Mouse (Mus musculus): ENCODE measurements around the gene Clptm1. TPM values are rescaled to one million over a fixed set of nuclear protein-coding genes. Genes with fewer than 3 reads are reported as not detected.

The Clptm1 gene
- polyA plus RNA-seq (2015; fragmentation: Nextera tagmentation; extraction: Ambion mirVana): 110 and 118 TPM in 2 replicates

- Histone ChIP-seq H3K9ac (peak within 1 kb of the TSS; percentile 94), H3K36me3 (0 out of 2 replicates have a peak, but pooled peaks cover 13% of the 10 kb centered on the region), H3K4me1 (replicated peaks) (peaks cover 48% of the 10 kb centered on the region), H3K4me2 (peak within 1 kb of the TSS; percentile 92), H3K9me3 (no peaks in the 10 kb centered on the region), H3K4me3 (peak within 1 kb of the TSS; percentile 95), H3K27me3 (no peaks in the 10 kb centered on the region), H3K27ac (replicated peaks) (peak within 1 kb of the TSS; percentile 95)
- ATAC-seq (ENCODE audit: low read depth): peak; percentile 87
- under 1% methylated on average over 63 of the region's 63 CpGs for WGBS
Measured at GRCm38 (mm10) chr7:19664955-19665841, at the start of gene Clptm1. Gene Clptm1, minus strand, starts transcription at chr7:19665033.

DNA sequence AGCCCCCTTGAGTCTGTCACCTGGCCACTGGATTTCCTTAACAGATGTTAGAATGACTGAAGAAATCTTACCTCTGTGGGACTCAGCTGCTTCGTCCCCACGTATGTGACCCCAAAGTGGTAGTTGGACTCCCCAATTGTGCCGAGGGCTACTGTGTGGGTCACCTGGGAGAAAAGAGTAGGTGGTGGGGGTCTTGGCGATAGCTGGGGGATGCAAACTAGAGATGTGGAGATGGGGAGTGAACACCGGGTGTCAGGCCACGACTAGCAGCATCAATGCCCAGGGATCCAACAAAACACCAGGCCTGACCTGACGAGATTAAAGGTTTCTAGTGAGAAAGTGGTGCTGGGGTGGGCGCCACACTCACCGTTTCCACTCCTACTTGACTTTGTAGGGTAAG lies 48.8 kb upstream of the Clptm1 start:
- Histone ChIP-seq H3K4me1 (replicated peaks) (peaks cover 24% of the 10 kb centered on the region), H3K4me2 (peak overlapping the region; percentile 98; the same call in 1 of the 2 replicates), H3K4me3 (no peak overlapping the region), H3K9me3 (no peaks in the 10 kb centered on the region), H3K27ac (replicated peaks) (no peak overlapping the region), H3K9ac (peak overlapping the region; percentile 97; the same call in 1 of the 2 replicates), H3K36me3 (peaks cover 51% of the 10 kb centered on the region), H3K27me3 (no peaks in the 10 kb centered on the region)
- 87% methylated on average over 9 of the region's 9 CpGs for WGBS
- no peak for ATAC-seq (ENCODE audit: low read depth)

- peaks cover 24% of the 10 kb centered on the region for H3K4me1 ChIP-seq (replicated peaks)
- no peaks in the 10 kb centered on the region for H3K9me3 ChIP-seq
- no peak overlapping the region for H3K9ac ChIP-seq
- H3K27me3 ChIP-seq: no peaks in the 10 kb centered on the region
- 63% methylated on average over 4 of the region's 4 CpGs for WGBS
- no peak overlapping the region for H3K4me3 ChIP-seq
- H3K27ac ChIP-seq (replicated peaks): no peak overlapping the region
- H3K4me2 ChIP-seq: no peak overlapping the region
- H3K36me3 ChIP-seq: peaks cover 54% of the 10 kb centered on the region
- no peak for ATAC-seq (ENCODE audit: low read depth)
Measured at GRCm38 (mm10) chr7:19713196-19713595, 48.4 kb upstream of the Clptm1 start.

- H3K9ac ChIP-seq: no peak overlapping the region
- 80% methylated on average over 4 of the region's 4 CpGs for WGBS
- H3K27me3 ChIP-seq: no peaks in the 10 kb centered on the region
- no peak for ATAC-seq (ENCODE audit: low read depth)
- H3K4me2 ChIP-seq: no peak overlapping the region
- H3K4me1 ChIP-seq (replicated peaks): peaks cover 24% of the 10 kb centered on the region
- H3K27ac ChIP-seq (replicated peaks): no peak overlapping the region
- H3K4me3 ChIP-seq: no peak overlapping the region
- H3K9me3 ChIP-seq: no peaks in the 10 kb centered on the region
- peaks cover 58% of the 10 kb centered on the region for H3K36me3 ChIP-seq
Measured at GRCm38 (mm10) chr7:19712414-19712813, 47.6 kb upstream of the Clptm1 start.

- Histone ChIP-seq H3K36me3 (peaks cover 70% of the 10 kb centered on the region), H3K9me3 (no peaks in the 10 kb centered on the region), H3K27ac (replicated peaks) (no peak overlapping the region), H3K4me3 (no peak overlapping the region), H3K27me3 (no peaks in the 10 kb centered on the region), H3K4me2 (no peak overlapping the region), H3K4me1 (replicated peaks) (peaks cover 15% of the 10 kb centered on the region), H3K9ac (no peak overlapping the region)
- no peak for ATAC-seq (ENCODE audit: low read depth)
- 93% methylated on average over 10 of the region's 10 CpGs for WGBS
Measured at GRCm38 (mm10) chr7:19710650-19711049, 45.8 kb upstream of the Clptm1 start.

DNA sequence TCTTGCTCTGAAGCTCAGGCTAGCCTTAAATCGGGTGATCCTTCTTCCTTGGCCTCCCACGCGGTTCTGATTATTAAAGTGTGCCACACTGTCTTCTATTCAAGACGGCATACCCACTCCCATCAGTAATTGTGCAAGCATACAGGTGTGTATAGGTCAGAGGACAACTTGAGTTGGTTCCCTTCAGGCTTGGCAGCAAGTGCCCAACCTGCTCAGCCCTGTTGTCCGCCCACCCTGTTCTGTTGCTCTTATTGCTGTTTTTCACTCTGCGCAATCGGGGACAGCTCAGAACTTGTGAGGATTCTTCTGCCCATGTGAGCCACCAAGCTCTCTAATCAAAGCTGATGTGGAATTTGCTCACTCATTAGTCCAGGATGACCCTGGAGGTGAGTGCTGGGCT lies 40.4 kb upstream of the Clptm1 start:
- no peak overlapping the region for H3K4me2 ChIP-seq
- no peak for ATAC-seq (ENCODE audit: low read depth)
- H3K36me3 ChIP-seq: peaks cover 75% of the 10 kb centered on the region
- no peak overlapping the region for H3K9ac ChIP-seq
- H3K4me1 ChIP-seq (replicated peaks): 0 out of 2 replicates have a peak, but pooled peaks cover 7% of the 10 kb centered on the region
- no peaks in the 10 kb centered on the region for H3K9me3 ChIP-seq
- H3K4me3 ChIP-seq: no peak overlapping the region
- 93% methylated on average over 7 of the region's 7 CpGs for WGBS
- no peak overlapping the region for H3K27ac ChIP-seq (replicated peaks)
- H3K27me3 ChIP-seq: no peaks in the 10 kb centered on the region

DNA sequence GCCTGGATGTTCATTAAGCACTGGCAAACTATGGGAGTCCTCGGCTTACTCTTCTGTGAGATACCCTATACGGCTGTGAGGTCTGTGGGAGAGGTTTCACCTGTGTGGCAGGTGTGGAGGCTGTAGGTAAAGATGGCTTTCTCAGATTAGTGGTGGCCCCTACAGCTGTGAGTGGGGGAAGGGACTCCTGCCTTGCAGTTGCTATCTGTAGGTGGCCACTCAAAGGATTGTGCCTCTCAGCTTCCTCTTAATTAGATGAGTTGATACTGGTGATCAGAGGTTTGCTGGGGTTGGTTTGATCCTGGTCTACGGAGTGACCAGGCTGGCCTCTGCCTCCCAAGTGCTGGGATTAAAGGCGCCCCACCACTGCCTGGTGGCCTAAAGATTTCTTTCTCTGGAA lies 39.6 kb upstream of the Clptm1 start:
- Histone ChIP-seq H3K36me3 (peaks cover 67% of the 10 kb centered on the region), H3K4me1 (replicated peaks) (peaks cover 11% of the 10 kb centered on the region), H3K9ac (no peak overlapping the region), H3K27ac (replicated peaks) (no peak overlapping the region), H3K9me3 (no peaks in the 10 kb centered on the region), H3K4me3 (no peak overlapping the region), H3K4me2 (no peak overlapping the region), H3K27me3 (no peaks in the 10 kb centered on the region)
- no peak for ATAC-seq (ENCODE audit: low read depth)
- WGBS: 95% methylated on average over 4 of the region's 4 CpGs

GRCm38 (mm10) chr7:19702859-19703555 lies 38.2 kb upstream of the Clptm1 start:
- no peak overlapping the region for H3K9ac ChIP-seq

GRCm38 (mm10) chr7:19701069-19701761 lies 36.4 kb upstream of the Clptm1 start:
- Histone ChIP-seq H3K4me3 (no peak overlapping the region), H3K36me3 (peaks cover 43% of the 10 kb centered on the region), H3K4me2 (no peak overlapping the region), H3K9ac (peak overlapping the region; percentile 31; the same call in 1 of the 2 replicates), H3K27me3 (peaks cover 4% of the 10 kb centered on the region; the same call in 1 of the 2 replicates), H3K27ac (replicated peaks) (peak overlapping the region; percentile 59), H3K4me1 (replicated peaks) (peaks cover 28% of the 10 kb centered on the region), H3K9me3 (no peaks in the 10 kb centered on the region)
- no peak for ATAC-seq (ENCODE audit: low read depth)
- 34% methylated on average over 22 of the region's 22 CpGs for WGBS

More at GRCm38 (mm10) chr7:19702859-19703555, 38.2 kb upstream of the Clptm1 start:
- no peak overlapping the region for H3K4me3 ChIP-seq
- no peaks in the 10 kb centered on the region; the same call in 1 of the 2 replicates for H3K27me3 ChIP-seq
- ATAC-seq (ENCODE audit: low read depth): no peak
- no peaks in the 10 kb centered on the region for H3K9me3 ChIP-seq
- WGBS: 92% methylated on average over 16 of the region's 16 CpGs
- H3K4me1 ChIP-seq (replicated peaks): peaks cover 26% of the 10 kb centered on the region
- H3K4me2 ChIP-seq: no peak overlapping the region
- peaks cover 54% of the 10 kb centered on the region for H3K36me3 ChIP-seq
- no peak overlapping the region for H3K27ac ChIP-seq (replicated peaks)

DNA sequence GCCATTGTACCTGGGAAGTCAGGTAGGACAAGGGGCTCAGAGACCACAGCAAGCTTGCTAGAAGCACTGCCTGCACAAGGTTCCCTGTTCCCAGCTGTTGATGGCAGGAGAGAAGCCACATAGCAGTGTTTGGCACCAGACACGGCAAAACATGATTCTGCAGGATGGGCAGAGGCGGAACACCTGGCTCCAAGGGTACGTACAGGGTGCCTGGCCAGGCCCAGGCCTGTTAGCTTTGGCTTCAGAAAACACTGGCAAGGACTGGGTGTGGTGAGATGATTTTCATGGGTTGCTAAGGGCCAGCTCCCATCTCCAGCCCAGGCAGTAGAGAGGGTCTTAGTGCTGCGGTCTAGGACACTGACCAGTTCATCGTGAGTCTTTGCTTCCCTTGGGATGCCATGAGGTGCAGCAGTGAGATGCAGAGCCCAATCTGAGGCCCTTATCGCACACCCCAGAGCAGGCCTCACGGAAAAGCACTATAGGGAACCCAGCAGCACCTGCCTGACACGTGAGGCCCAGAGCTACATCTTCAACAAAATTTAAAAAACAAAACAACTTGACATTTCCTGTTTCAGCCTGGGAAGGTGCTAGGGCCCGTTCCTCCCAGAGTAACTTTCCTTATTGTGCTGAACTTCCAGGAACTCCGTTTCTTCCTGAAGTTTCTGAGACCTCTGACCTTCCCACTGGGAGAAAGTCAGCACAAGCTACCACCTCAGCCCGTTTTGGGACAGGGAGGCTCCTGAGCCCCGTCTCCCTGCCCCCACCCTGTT lies 35.7 kb upstream of the Clptm1 start:
- Histone ChIP-seq H3K9me3 (no peaks in the 10 kb centered on the region), H3K27ac (replicated peaks) (peak overlapping the region; percentile 23; the same call in 1 of the 2 replicates), H3K27me3 (peaks cover 4% of the 10 kb centered on the region; the same call in 1 of the 2 replicates), H3K9ac (no peak overlapping the region), H3K4me3 (no peak overlapping the region), H3K4me1 (replicated peaks) (peaks cover 28% of the 10 kb centered on the region), H3K4me2 (no peak overlapping the region), H3K36me3 (peaks cover 45% of the 10 kb centered on the region)
- 65% methylated on average over 12 of the region's 12 CpGs for whole genome bisulfite sequencing
- ATAC-seq (ENCODE audit: low read depth): no peak

DNA sequence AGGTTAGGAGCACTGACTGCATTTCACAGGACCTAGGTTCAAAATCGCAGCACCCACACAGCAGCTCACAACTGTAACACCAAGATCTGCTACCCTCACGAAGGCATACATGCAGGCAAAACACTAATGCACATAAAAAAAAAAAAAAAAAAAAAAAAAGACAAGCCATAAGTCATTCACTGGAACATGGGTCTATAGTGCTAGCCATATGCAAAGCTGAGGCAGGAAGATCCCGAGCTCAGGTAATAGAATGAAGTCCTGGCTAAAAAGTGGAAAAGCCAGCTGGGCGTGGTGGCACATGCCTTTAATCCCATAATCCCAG lies 35.0 kb upstream of the Clptm1 start:
- Histone ChIP-seq H3K4me3 (no peak overlapping the region), H3K27me3 (peaks cover 4% of the 10 kb centered on the region; the same call in 1 of the 2 replicates), H3K36me3 (peaks cover 38% of the 10 kb centered on the region), H3K9me3 (no peaks in the 10 kb centered on the region), H3K4me1 (replicated peaks) (peaks cover 28% of the 10 kb centered on the region), H3K4me2 (peak overlapping the region; percentile 60; the same call in 1 of the 2 replicates), H3K27ac (replicated peaks) (no peak overlapping the region), H3K9ac (0 out of 2 replicates have a peak overlapping the region, but pooled peaks have one; percentile 69)
- WGBS: 74% methylated on average over 4 of the region's 4 CpGs
- ATAC-seq (ENCODE audit: low read depth): no peak
